Mouse (Mus musculus) testis, postnatal 14 days (tissue): ENCODE results near the gene Drosha.
"Not testable (repeated sequence)": the region's sequence is repeated elsewhere in the genome, so short reads cannot be mapped to it uniquely, and the experiment has no call there.

Source experiments
- DNase-seq: peaks from one replicate; pipeline ENCODE4 v3.0.0; 2021; ENCODE audit warnings: low spot score

The Drosha gene

GRCm38 (mm10) chr15:12887206-12887605 is 62.6 kb downstream of the Drosha start:
- no peak for DNase-seq

DNA sequence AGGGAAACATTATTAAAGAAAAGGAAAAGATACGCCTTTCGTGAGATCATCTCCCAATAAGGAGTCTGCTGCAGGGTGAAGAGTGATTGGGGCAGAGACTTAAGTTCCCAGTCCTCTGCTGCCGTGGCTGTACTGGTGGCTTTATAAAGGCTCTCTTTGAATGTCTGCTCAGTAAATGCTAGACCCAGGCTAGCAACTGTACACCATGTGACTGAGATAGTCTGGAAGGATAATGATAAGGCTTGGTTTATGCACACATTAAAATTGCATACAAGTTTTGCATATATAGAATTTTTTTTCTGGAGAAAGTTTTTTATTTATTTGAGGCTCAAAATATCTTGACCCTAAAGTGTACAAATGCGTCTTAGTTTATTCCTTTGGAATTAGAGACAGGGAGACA is 63.7 kb downstream of the Drosha start:
- DNase-seq, result no peak

GRCm38 (mm10) chr15:12889909-12890308 is 65.3 kb downstream of the Drosha start:
- no peak for DNase-seq

GRCm38 (mm10) chr15:12895426-12895825 is 70.8 kb downstream of the Drosha start:
- no peak for DNase-seq

- no peak for DNase-seq
These were observed 71.7 kb downstream of the Drosha start for GRCm38 (mm10) chr15:12896022-12897009.

GRCm38 (mm10) chr15:12897831-12898230 is 73.2 kb downstream of the Drosha start:
- DNase-seq, result no peak

DNA sequence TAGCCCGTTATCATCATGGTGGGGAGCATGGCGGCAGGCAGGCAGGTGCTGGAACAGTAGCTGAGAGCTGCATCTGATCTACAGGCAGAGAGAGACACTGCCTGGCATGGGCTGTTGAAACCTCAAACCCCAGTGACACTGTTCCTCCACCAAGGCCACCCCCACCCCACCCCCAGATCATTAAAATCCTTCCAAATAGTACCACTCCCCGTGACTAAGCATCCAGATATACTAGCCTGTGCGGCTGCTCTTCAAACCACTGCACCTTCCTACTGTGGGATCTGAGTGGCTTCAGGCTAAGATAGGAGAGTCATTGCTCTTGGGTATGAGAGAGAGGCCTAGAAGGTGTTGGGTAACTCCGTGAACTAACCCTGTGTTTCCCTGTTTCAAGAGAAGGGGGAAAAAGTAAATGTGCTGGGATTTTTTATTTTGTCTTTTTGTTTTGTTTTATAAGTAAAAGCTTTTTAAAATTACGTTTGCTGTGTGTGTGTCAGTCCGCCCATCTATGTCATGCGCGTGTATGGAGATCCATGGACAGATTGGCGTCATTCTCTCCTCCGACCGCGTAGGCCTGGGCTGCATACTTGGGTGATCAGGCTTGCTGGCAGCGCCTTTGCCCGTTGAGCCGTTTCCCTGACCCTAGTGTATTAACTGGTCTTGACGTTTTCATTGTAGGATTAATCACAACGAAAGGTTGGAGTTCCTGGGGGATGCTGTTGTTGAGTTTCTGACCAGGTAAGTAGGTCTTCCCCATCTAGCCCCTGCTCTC is 76.0 kb downstream of the Drosha start:
- DNase-seq, result no peak

GRCm38 (mm10) chr15:12901197-12901570 is 76.6 kb downstream of the Drosha start:
- no peak for DNase-seq

- DNase-seq, result no peak
These were observed 79.8 kb downstream of the Drosha start for GRCm38 (mm10) chr15:12904442-12904841.

DNA sequence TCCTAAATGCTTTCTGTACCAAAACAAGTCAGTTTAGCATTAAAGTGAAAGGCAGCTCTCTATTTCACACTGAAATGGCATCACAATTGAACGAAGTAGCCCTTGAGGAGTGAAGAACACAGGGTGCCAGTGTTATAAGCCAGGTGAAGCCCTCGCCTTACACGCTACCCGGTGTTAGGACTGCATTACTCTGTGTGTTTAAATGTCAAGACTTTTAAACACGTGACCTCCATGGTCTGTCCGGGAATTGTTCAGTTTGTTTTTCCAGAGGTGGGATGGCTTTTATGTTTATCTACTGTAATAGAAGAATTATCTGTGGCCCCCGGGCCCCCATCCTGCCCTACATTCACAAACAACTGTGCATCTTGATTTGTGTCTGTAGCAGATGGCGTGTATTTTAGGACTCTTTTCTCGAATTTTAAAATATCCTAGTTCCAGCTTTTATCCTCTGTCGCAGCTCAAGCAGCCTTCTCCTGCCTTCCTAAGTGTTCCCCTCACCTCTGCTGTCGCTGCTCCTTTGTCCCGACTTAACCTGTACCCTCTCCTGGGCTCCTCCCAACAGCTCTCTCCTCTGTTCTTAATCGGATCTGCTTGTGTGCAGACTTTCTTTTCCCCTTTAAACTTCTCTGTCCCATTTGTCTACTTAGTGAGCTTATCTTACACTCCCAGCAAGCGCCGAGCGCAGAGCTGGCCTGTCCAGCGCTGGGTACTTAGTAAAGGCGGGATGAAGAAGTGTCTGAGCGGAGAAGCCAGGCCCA is 83.5 kb downstream of the Drosha start:
- no peak for DNase-seq

- no peak for DNase-seq
These were observed 84.1 kb downstream of the Drosha start for GRCm38 (mm10) chr15:12908720-12909028.

DNA sequence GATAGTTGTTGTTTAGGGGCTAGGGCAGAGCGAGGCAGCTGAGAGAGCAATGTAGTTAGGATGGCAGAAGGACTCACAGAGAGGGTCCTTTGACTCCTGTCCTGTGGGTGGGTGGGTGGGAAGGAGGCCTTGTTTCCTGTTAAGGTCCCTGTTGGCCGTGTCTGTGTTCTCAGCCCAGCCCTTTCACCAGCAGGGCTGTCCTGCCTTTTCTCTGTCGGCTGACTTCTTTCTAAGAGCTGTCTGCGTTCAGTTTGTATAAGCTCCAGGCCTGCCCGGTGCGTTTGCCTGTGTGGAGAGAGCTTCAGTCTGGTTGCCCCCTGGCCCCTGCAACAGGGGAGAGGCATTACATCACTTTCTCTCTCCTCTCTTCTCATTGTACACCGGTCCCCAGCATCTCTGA is 84.6 kb downstream of the Drosha start:
- no peak for DNase-seq

DNA sequence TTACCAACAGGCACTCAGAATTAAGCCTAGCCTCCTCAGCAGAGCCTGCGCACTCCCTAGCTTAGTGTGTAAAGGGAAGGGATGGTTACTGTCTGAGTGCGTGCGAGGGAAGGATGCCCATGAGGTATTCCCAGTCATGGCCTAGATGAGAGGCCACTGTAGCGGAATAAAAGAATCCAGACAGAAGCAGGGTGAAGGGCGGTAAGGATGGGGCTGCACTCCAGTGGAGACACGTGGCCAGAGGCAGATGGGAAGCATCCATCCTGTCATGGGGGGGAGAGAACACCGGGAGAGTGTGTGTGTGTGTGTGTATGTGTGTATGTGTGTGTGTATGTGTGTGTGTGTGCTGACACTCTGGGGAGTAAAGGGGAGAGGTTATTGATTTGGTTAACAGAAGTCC is 86.5 kb downstream of the Drosha start:
- DNase-seq, result no peak

DNA sequence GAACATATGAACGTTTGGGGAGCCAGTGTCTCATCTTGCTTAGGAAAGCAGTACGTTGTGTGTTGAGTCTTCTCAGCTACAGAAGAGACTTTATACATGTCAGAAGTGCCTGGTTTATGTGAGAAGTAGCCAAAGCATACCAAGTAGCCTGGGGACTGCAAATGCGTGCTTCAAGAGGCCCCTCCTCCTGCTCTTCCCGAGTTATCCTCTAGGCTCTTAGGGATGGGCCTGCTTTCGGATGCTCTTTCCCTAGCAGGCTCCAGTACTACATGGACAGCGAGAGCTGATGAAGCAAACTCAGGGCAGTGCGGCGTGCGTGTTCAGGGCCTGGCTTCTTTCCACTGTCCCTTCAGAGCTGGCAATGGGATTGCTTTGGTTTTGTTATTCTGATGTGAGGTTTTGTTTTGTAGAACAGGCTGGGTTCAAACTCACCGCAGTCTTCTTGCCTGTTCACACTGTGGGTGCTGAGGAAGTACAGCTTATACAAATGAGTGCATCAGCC is 91.8 kb downstream of the Drosha start:
- no peak for DNase-seq

- not testable (repeated sequence) for DNase-seq
These were observed 94.8 kb downstream of the Drosha start for GRCm38 (mm10) chr15:12919326-12919966.

GRCm38 (mm10) chr15:12919967-12920870 is 95.6 kb downstream of the Drosha start:
- DNase-seq, result no peak

- DNase-seq, result no peak
These were observed 97.3 kb downstream of the Drosha start for GRCm38 (mm10) chr15:12921901-12922300.

GRCm38 (mm10) chr15:12923826-12924225 is 99.2 kb downstream of the Drosha start:
- no peak for DNase-seq

- DNase-seq, result no peak
These were observed 106.9 kb downstream of the Drosha start for GRCm38 (mm10) chr15:12931481-12931880.

GRCm38 (mm10) chr15:12936217-12936732 is 111.7 kb downstream of the Drosha start:
- no peak for DNase-seq
